Mouse (Mus musculus): ENCODE results near the gene Fam241a. TPM values are rescaled to one million over a fixed set of nuclear protein-coding genes. Genes with fewer than 3 reads are reported as not detected.

The Fam241a gene
- polyA plus RNA-seq, 1 experiment from 2014 or later: 3.0 TPM

GRCm38 (mm10) chr3:127863571-127863970 is 32.6 kb downstream of the Fam241a start:
- Histone ChIP-seq H3K4me2 (ENCODE audit: low read depth, low read length) (no peak overlapping the region), H3K27ac (ENCODE audit: low read length) (no peak overlapping the region), H3K4me1 (ENCODE audit: control insufficient read depth, insufficient read depth, low read length) (peaks cover 4% of the 10 kb centered on the region; the same call in 1 of the 2 replicates), H3K27me3 (replicated peaks; ENCODE audit: control insufficient read depth, insufficient read depth, low read length) (no peaks in the 10 kb centered on the region), H3K9ac (ENCODE audit: low read depth, low read length) (no peak overlapping the region), H3K4me3 (ENCODE audit: low read length) (no peak overlapping the region), H3K9me3 (ENCODE audit: control insufficient read depth, low read length) (no peaks in the 10 kb centered on the region), H3K36me3 (ENCODE audit: control insufficient read depth, insufficient read depth, low read length) (no peaks in the 10 kb centered on the region)
- ATAC-seq: no peak
- WGBS: 42% methylated on average over 3 of the region's 3 CpGs

- no peak overlapping the region for H3K4me2 ChIP-seq (ENCODE audit: low read depth, low read length)
- H3K9me3 ChIP-seq (ENCODE audit: control insufficient read depth, low read length): no peaks in the 10 kb centered on the region
- H3K4me3 ChIP-seq (ENCODE audit: low read length): no peak overlapping the region
- H3K27ac ChIP-seq (ENCODE audit: low read length): no peak overlapping the region
- no peaks in the 10 kb centered on the region for H3K27me3 ChIP-seq (replicated peaks; ENCODE audit: control insufficient read depth, insufficient read depth, low read length)
- peaks cover 4% of the 10 kb centered on the region; the same call in 1 of the 2 replicates for H3K4me1 ChIP-seq (ENCODE audit: control insufficient read depth, insufficient read depth, low read length)
- H3K36me3 ChIP-seq (ENCODE audit: control insufficient read depth, insufficient read depth, low read length): no peaks in the 10 kb centered on the region
- no peak overlapping the region for H3K9ac ChIP-seq (ENCODE audit: low read depth, low read length)
- ATAC-seq: no peak
- 74% methylated on average over 4 of the region's 4 CpGs for WGBS
Observed at GRCm38 (mm10) chr3:127862479-127862878, 33.6 kb downstream of the Fam241a start.

GRCm38 (mm10) chr3:127861340-127861739 is 34.8 kb downstream of the Fam241a start:
- 77% methylated on average over 11 of the region's 11 CpGs for WGBS
- H3K9ac ChIP-seq (ENCODE audit: low read depth, low read length): no peak overlapping the region
- H3K4me3 ChIP-seq (ENCODE audit: low read length): no peak overlapping the region
- H3K36me3 ChIP-seq (ENCODE audit: control insufficient read depth, insufficient read depth, low read length): no peaks in the 10 kb centered on the region
- H3K27ac ChIP-seq (ENCODE audit: low read length): no peak overlapping the region
- ATAC-seq: peak; percentile 47; the same call in 1 of the 2 replicates
- no peaks in the 10 kb centered on the region for H3K27me3 ChIP-seq (replicated peaks; ENCODE audit: control insufficient read depth, insufficient read depth, low read length)
- H3K9me3 ChIP-seq (ENCODE audit: control insufficient read depth, low read length): no peaks in the 10 kb centered on the region
- no peak overlapping the region for H3K4me2 ChIP-seq (ENCODE audit: low read depth, low read length)
- peaks cover 4% of the 10 kb centered on the region; the same call in 1 of the 2 replicates for H3K4me1 ChIP-seq (ENCODE audit: control insufficient read depth, insufficient read depth, low read length)

GRCm38 (mm10) chr3:127853431-127854206 is 42.5 kb downstream of the Fam241a start:
- Histone ChIP-seq H3K27me3 (replicated peaks; ENCODE audit: control insufficient read depth, insufficient read depth, low read length) (no peaks in the 10 kb centered on the region), H3K4me3 (ENCODE audit: low read length) (no peak overlapping the region), H3K9me3 (ENCODE audit: control insufficient read depth, low read length) (no peaks in the 10 kb centered on the region), H3K4me2 (ENCODE audit: low read depth, low read length) (no peak overlapping the region), H3K27ac (ENCODE audit: low read length) (no peak overlapping the region), H3K9ac (ENCODE audit: low read depth, low read length) (no peak overlapping the region), H3K36me3 (ENCODE audit: control insufficient read depth, insufficient read depth, low read length) (no peaks in the 10 kb centered on the region), H3K4me1 (ENCODE audit: control insufficient read depth, insufficient read depth, low read length) (peaks cover 6% of the 10 kb centered on the region; the same call in 1 of the 2 replicates)
- peak; percentile 50 for ATAC-seq
- 32% methylated on average over 15 of the region's 15 CpGs for WGBS

GRCm38 (mm10) chr3:127852722-127853121 is 43.4 kb downstream of the Fam241a start:
- H3K36me3 ChIP-seq (ENCODE audit: control insufficient read depth, insufficient read depth, low read length): no peaks in the 10 kb centered on the region
- no peak overlapping the region for H3K4me2 ChIP-seq (ENCODE audit: low read depth, low read length)
- H3K4me1 ChIP-seq (ENCODE audit: control insufficient read depth, insufficient read depth, low read length): peaks cover 6% of the 10 kb centered on the region; the same call in 1 of the 2 replicates
- no peak for ATAC-seq
- H3K9me3 ChIP-seq (ENCODE audit: control insufficient read depth, low read length): no peaks in the 10 kb centered on the region
- H3K4me3 ChIP-seq (ENCODE audit: low read length): no peak overlapping the region
- no peak overlapping the region for H3K9ac ChIP-seq (ENCODE audit: low read depth, low read length)
- no peaks in the 10 kb centered on the region for H3K27me3 ChIP-seq (replicated peaks; ENCODE audit: control insufficient read depth, insufficient read depth, low read length)
- WGBS: 70% methylated on average over 9 of the region's 9 CpGs
- no peak overlapping the region for H3K27ac ChIP-seq (ENCODE audit: low read length)

- peak overlapping the region; percentile 93 for H3K27ac ChIP-seq (ENCODE audit: low read length)
- H3K9ac ChIP-seq (ENCODE audit: low read depth, low read length): 0 out of 2 replicates have a peak overlapping the region, but pooled peaks have one; percentile 33
- H3K9me3 ChIP-seq (ENCODE audit: control insufficient read depth, low read length): 0 out of 2 replicates have a peak, but pooled peaks cover 3% of the 10 kb centered on the region
- WGBS: 46% methylated on average over 9 of the region's 9 CpGs
- ATAC-seq: peak; percentile 87
- H3K27me3 ChIP-seq (replicated peaks; ENCODE audit: control insufficient read depth, insufficient read depth, low read length): no peaks in the 10 kb centered on the region
- H3K4me2 ChIP-seq (ENCODE audit: low read depth, low read length): peak overlapping the region; percentile 39; the same call in 1 of the 2 replicates
- H3K36me3 ChIP-seq (ENCODE audit: control insufficient read depth, insufficient read depth, low read length): no peaks in the 10 kb centered on the region
- H3K4me3 ChIP-seq (ENCODE audit: low read length): no peak overlapping the region
- peaks cover 6% of the 10 kb centered on the region; the same call in 1 of the 2 replicates for H3K4me1 ChIP-seq (ENCODE audit: control insufficient read depth, insufficient read depth, low read length)
Observed at GRCm38 (mm10) chr3:127850776-127851646, 45.1 kb downstream of the Fam241a start.

GRCm38 (mm10) chr3:127849922-127850321 is 46.2 kb downstream of the Fam241a start:
- no peaks in the 10 kb centered on the region for H3K27me3 ChIP-seq (replicated peaks; ENCODE audit: control insufficient read depth, insufficient read depth, low read length)
- no peak overlapping the region for H3K9ac ChIP-seq (ENCODE audit: low read depth, low read length)
- H3K9me3 ChIP-seq (ENCODE audit: control insufficient read depth, low read length): 0 out of 2 replicates have a peak, but pooled peaks cover 4% of the 10 kb centered on the region
- 78% methylated on average over 5 of the region's 5 CpGs for WGBS
- H3K36me3 ChIP-seq (ENCODE audit: control insufficient read depth, insufficient read depth, low read length): no peaks in the 10 kb centered on the region
- H3K4me2 ChIP-seq (ENCODE audit: low read depth, low read length): no peak overlapping the region
- peak; percentile 24 for ATAC-seq
- H3K4me1 ChIP-seq (ENCODE audit: control insufficient read depth, insufficient read depth, low read length): peaks cover 6% of the 10 kb centered on the region; the same call in 1 of the 2 replicates
- H3K27ac ChIP-seq (ENCODE audit: low read length): no peak overlapping the region
- no peak overlapping the region for H3K4me3 ChIP-seq (ENCODE audit: low read length)

GRCm38 (mm10) chr3:127848088-127848808 is 47.9 kb downstream of the Fam241a start:
- no peak overlapping the region for H3K27ac ChIP-seq (ENCODE audit: low read length)
- H3K4me2 ChIP-seq (ENCODE audit: low read depth, low read length): no peak overlapping the region
- H3K4me1 ChIP-seq (ENCODE audit: control insufficient read depth, insufficient read depth, low read length): 0 out of 2 replicates have a peak, but pooled peaks cover 3% of the 10 kb centered on the region
- ATAC-seq: no peak
- no peak overlapping the region for H3K4me3 ChIP-seq (ENCODE audit: low read length)
- WGBS: 73% methylated on average over 11 of the region's 11 CpGs
- no peaks in the 10 kb centered on the region for H3K36me3 ChIP-seq (ENCODE audit: control insufficient read depth, insufficient read depth, low read length)
- no peak overlapping the region for H3K9ac ChIP-seq (ENCODE audit: low read depth, low read length)
- H3K27me3 ChIP-seq (replicated peaks; ENCODE audit: control insufficient read depth, insufficient read depth, low read length): no peaks in the 10 kb centered on the region
- H3K9me3 ChIP-seq (ENCODE audit: control insufficient read depth, low read length): 0 out of 2 replicates have a peak, but pooled peaks cover 4% of the 10 kb centered on the region

Data from intestine, embryonic 16.5 days (tissue).